Mouse (Mus musculus) urinary bladder, adult 18-20 months (tissue): ENCODE data around the gene Vapa.
"Not testable (repeated sequence)": the region's sequence is repeated elsewhere in the genome, so short reads cannot be mapped to it uniquely, and the experiment has no call there.

Source experiments
- DNase-seq, 2 experiments: peaks; one replicate each; pipeline ENCODE4 v3.0.0; 2022; ENCODE audit warnings: low spot score in 2 of 2, mixed read lengths in 2 of 2

Vapa gene

DNA sequence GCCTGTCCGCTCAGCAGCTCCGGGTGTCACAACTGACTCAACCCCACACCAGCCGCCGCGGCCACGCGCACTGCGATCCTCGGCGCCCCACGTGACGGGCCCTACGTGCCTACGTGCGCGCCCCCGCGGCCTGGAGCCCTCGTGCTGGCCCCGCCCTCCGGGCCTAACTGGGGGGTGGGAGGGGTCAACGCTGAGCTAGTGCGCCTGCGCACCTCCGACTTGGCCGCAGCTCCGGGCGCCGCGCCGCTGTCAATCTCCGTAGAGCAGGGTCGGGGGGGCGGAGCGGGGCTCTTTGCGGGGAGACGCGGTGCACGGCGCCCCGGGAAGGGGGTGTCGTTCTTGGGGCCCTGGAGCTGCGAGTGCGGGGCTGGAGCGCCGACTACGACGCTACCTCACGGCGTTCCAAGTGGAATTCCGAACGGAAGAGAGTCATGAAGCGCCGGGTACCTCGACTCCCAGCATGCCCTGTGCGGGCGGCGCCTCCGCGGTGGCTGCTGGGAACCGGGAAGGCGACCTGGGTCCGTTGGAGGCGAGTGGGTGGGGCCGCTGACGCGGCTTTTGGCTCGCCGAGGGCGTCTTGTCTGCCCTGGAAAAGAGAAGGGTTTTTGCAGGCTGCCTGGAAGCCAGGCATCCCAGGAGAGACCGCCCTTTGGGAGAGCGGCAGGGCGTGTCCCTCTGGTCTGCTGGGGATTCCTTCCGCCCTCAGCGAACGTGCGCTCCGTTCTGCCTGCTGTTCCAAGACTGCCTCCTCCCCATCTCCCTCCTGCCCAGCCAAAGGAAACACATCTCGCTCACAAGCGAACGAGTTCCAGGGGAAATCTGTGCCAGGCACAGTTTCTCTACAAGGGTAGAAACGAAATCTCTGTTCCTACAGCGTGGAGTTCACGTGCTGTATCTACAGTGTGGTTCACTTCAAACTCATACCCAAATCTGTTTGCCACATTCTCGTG is at the start of gene Vapa:
Gene Vapa, minus strand, starts transcription at position 93 of the 950 bp plus-strand sequence.
- peak; percentile 94 to 98 for DNase-seq

DNA sequence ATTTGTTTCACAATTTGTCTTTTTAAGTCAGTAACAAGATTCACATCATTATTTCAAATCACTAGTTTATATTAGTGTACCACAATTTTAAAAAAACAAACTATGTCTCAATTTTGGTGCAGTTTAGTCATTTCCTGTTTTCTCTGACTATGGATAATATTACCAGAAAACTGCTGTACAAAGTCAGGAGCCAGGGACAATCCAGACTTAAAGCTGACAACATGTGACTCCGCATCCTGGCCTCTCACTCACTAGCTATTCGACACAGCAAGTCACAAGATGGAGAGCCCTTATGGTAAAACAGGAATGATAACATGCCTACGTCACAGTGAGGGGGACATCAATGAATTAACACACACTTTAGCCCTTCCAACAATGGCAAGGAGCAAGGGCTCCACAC is 49.3 kb upstream of the Vapa start:
- no peak for DNase-seq

DNA sequence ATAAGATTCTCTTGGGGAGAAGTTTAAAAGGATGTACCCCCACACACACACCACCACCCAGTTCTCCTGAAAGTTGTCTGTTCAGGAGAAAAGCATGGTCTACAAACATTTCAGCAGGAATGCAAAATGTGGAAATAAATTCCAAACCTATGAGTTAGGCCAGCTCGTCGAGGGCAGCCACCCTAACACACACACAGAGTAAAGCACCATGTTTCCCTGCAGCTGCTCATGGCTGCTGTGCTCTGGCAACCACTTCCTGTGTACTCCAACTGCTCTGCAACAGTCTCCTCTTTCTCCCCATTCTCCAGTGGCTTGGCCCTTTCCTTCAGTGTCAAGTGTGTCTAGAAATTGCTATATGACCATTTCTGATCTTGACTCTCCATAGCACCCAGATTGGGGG is 45.1 kb upstream of the Vapa start:
- DNase-seq = no peak

DNA sequence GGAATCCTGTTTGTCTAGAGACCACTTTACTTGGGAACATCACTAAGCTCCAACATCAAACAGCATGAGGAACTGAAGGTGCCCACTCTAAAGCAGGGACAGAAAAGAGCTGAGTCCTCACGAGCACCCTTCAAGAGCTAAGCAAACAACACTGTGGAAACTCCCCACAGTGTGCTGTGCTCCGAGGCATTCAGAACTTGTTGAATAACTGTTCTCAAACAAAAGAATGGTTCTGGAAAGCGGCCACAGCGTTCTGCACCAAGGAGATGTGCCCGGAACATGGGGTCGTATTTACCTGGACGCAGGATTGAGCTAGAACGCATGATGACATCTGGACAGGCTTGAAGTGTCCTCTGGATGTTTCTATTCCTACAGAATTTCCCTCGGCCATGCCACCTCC is 44.6 kb upstream of the Vapa start:
- no peak for DNase-seq

DNA sequence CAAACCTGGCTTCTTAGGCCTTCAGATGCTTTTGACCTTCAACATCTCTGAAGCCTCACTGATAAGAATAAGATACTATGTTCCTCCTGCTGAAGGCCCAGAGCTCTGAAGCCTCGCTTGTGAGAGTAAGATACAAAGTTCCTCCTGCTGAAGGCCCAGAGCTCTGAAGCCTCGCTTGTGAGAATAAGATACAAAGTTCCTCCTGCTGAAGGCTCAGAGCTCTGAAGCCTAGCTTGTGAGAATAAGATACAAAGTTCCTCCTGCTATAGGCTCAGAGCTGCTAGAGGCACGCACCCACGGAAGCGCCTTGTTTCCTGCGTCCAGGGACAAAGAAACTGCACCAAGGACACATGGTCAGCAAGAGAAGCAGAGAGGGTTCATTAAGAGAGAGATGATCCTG is 43.4 kb upstream of the Vapa start:
- DNase-seq = no peak

DNA sequence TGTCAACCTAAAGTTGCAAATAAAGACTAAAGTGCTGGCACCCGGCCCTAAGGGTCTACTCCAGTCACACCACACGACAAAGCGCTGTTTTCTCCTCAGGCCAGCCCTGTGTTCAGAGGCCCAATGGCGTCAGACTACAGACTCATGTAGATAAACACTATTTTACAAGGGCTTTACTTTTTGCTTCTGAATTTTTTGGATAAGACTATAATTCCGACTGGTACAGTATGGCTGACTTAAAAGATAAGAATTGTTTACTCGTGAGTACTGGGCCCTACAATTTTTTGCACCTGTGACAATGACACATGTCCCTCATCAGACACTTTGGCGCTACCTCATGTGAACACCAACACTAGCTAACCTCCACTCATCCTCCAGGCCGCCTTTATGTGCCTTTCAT is 42.7 kb upstream of the Vapa start:
- no peak for DNase-seq

DNA sequence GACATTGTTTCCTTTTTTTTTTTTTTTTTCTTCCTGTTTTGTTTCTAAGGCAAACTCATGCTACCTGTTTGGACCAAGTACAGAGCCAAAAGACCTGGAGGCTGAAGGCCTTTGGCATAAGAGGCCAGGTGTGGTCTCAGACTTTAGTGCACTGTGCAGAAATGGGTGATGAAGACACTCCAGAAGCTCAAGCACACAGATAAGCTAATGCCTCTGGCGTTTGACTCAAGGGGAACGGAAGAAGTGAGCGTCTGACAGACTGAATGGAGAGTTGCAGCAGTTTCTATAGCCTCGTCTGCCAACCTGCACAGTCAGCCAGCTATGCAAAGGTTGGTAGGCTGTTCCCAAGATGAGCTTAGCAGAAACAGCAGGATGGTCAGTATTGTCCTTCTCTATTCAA is 42.3 kb upstream of the Vapa start:
- DNase-seq = no peak

DNA sequence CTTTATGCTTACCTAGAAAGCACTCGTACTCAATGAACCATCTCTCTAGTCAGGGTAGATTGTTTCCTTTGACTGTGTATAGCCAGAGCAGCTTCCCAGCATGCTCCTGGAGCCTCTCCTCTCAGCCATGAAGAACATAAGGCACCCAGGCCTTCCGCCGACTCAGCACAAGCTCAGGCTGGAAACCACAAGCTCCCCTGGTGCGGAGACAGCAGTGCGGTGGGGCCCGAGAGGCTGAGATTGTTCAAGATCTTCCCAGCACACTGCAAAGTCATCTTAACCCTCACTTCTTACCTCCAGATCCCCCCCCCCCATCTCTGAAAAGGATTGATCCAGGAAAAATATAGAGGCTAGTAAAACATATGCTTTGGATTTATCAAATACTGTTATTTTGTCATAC is 37.2 kb upstream of the Vapa start:
- no peak for DNase-seq

DNA sequence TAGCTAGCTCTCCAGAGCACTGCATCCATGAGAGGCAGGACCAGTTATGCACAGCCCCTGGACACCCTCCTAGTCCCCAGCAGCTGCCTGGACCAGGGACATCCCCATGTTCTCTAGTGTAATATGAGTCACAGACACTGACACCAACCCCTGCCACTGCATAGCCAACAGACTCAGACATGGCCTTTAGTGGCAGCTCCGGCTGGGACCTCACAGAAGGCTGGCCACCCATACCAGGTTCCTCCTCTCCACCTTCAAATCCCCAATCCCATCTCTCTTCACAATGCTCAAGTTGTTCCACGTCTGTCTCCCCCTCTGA is 35.8 kb upstream of the Vapa start:
- no peak for DNase-seq

DNA sequence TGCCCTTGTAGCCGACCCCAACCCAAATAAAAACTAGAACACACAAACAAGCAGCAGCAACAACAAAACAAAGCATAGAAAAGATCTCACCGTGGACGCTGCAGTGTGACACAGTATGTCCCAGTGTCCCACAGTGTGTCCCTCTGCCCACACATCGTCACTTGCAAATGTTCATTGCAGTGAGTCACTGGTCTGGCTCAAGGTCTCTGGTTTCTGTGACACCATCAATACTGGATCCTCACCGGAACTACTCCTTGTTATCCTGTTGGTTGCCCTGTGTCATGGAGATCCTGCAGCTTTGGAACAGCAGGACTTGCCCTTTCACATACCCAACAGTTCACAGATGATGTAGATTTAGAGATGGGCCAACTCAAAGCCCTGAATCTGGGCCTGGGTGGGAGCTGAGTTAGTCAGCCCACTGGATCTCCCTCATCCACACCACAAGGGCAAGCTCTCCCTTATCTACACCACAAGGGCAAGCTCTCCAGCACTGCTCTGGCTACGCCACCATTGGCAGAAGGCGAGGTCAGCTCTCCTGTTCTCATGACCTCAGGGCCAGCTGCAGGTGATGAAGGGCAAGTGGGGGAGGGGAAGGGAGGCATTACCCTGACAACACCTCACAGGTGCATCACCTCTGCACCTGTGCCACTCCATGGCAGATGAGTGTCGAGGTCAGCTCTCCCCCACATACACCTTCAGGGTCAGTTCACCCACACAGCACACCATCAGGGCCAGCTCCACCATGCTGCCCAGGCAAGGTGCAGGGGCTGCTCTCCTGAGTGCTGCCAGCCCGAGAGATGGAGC is 35.2 kb upstream of the Vapa start:
- DNase-seq = no peak

DNA sequence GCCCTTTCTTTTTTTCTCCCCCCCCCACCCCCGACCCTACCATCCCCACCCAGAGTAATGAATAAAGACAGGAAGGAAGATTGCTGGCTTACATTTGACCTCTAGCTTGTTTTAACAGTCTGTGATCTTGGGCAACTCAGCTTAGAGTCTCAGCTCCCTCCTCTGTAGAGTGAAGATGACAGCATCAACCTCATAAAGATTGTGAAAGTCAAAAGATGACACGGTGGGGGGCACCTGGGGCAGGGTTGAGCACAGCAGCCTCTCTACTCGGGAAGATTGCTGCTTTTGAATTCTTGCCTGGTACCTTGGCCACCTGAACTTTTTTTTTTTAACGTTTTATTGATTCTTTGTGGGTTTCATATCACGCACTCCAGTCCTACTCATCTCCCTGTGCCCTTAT is 34.6 kb upstream of the Vapa start:
- DNase-seq = no peak

DNA sequence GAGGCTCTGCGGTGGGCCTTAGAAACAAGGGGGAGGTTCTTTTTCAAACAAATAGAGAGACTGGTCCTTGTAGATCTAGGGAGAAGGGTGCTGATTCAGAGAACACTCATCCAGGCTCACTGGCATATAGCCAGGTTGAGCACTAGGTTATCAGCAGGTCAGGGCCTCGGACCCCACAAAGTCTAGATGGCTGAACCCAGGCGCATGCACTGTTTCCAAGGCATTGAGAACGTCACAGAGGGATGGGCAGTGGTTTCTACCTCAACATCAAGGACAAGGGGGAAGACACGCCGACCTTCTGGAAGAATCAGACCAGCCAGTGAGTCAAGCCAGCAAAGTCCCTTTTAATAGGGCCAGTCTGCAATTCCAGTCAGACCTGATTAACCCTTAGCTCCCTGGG is 33.9 kb upstream of the Vapa start:
- DNase-seq = no peak

DNA sequence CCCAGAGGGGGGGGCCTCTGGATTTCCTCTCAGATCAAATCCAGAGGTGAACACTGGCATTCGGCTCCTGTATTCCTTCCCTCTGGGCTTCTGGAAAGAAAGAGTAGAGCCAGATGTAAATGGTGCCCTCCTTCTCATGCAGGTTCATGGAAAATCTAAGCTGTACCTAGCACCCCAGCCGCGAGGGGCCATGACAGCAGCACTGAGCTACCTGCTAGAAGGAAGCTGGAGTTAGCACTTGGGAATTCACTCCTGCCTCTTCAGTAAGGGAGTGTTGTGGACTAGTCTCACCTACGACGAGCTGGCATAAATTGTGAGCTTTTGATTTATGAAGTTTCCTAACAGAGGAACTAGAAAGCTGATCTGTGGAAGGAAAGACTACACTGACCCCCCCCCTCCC is 30.2 kb upstream of the Vapa start:
- DNase-seq = no peak

DNA sequence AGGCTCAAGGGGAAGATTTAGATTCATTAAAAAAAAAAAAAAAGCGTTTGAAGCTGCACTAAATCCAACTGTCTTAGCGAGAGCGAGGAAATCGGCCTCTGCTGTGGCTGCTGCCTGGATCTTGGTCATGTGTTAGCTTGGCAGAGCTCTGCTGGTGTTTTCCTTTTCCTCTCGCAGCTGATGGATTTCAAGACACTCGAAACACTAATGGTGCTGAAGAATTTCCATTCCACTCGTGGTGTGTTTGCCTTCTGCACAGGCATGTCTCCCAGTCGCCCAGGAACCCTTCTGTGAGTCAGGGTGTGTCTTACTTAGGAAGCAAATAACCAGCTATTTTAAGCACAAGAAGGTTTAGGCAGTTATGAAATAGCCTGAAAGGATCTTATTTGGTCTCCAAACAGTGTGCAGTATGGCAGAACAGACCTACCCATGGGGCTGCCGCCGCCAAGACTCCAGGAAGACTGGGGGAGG is 29.7 kb upstream of the Vapa start:
- peak; percentile 32 to 35 for DNase-seq

DNA sequence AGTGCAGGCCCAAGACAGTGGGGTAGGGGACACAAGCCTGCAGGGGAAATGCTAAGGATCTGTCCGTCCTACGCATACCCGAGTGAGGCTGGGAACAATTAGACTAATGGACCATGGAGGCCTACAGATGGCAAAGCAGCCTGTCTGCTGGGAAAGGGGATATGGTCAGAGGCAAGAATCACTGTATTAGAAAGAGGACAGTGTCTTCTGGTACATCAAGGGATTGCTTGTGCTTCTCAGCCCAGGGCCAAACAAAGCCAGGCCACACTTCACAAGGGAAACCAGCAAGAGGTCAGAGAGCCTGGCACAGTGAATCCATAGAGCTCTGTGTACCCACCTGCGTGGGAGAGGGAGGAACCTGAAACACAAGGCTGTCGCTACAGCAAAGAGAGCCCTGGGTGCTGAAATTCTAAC is 29.2 kb upstream of the Vapa start:
- DNase-seq = no peak

DNA sequence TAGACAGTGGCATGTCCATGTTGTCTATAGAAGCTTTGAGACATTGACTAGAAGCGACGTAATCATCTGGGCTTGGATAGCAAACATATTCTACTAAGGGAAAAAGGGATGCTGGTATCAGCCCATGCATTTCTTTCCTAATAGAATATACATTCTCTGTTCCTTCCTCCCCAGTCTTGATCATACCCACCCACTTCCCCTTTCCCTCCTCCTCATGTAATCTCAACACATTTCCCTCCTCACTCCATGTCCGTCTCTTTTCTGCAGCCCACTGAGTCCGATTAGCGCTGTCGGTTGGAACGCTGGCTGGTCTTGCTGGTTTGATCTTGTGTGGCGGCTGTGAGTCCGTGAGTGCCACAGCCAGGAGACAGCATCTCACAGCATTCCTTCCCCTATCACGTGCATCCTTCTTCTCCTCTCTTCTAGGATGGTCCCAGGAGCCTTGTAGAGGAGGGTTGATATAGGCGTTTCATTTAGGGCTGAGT is 28.4 kb upstream of the Vapa start, which contains the start of gene Txndc2:
Gene Txndc2, minus strand, starts transcription at position 435 of the 485 bp plus-strand sequence.
- DNase-seq = no peak

DNA sequence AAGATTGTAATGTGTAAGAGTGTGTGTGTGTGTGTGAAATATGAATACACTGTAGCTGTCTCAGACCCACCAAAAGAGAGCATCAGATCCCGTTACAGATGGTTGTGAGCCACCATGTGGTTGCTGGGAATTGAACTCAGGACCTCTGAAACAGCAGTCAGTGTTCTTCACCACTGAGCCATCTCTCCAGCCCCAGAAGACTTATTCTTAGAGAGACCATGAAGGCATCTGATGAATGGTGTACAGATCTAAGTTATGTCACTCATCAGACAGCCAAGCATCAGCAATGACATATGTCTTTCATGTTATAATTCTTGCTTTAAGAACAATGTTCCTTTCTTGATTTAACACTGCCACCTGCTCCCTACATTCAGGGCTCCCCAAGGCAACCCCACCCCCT is 25.8 kb upstream of the Vapa start:
- no peak for DNase-seq

DNA sequence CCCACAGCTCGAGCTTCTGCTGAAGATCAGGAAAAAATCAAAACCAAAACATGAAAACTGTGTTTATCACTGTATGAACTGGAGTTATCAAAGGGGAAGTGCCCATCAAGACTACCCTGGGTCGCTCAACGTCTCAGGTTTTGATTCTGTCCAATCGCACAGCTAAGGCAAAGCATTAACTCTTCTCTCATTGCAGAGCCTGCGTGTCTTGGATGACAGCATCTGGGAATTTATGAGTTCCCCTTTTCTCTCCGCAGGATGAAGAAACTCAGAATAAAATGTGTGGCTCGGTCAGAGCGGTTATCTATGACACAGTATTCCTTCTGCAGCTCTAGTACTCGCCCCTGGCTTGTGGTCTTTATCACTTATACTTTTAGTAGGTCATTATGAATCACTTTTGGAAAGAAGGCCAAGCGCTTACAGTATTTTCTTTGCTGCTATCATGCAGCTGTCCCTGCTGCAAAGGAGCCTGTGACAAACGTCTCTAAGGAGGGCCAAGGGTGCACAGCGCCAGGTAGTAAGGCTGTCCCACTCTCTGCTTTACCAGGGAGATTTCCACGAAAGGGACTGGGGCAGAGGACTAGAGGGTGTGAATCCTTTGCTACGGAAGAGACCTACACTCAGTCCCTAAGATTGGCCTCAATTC is 22.5 kb upstream of the Vapa start:
- DNase-seq = no peak

DNA sequence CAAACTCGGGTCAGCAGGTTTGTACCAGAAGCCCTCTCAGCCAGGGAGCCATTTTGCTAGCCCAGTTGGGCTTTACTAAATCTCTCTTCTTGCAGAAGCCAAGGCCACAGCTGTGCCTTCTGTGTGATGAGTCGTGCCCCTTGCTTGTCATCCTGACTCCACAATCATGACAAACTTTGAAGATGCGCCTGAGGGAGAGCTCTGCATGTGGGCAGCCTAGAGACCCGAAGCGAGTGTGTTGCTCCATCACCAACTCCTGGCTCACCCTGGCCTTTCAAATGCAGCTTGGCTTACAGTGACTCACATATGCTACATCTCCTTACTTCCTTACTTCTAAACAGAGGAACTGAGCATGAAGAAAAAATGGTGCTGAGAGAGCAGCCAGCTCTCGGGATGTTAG is 16.6 kb upstream of the Vapa start:
- no peak for DNase-seq

DNA sequence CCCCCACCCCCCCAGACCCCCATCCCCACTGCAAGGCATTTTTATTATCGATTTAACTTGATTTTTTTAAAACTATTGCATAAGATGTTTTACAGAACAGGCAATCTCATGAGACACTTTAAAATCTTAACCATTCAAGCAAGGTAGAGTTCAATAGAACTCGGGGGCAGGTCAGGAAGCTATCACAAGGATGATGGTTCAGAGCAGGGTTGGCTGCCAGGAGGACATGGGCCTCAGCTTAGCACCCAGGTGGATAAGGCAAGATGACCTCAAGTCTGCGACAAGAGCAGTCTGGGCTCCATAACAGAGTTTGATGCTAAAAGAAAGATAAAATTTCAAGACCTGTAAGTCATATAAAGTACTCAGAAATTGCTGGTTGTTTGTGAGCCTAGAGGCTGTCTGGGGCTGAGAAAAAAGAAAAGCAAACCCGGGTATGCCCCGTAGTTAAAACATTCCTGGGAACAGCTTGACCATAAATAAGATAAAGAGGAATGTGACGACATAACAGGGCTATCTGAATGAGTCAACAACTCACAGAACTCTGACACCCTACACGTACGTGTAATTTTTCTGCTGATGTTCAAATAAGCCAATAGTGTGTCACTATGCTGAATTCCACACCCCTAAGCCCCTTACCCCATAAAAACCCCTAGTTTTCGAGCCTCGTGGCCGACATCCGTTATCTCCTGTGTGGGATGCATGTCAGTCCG is 15.6 kb upstream of the Vapa start:
- not testable (repeated sequence) for DNase-seq

DNA sequence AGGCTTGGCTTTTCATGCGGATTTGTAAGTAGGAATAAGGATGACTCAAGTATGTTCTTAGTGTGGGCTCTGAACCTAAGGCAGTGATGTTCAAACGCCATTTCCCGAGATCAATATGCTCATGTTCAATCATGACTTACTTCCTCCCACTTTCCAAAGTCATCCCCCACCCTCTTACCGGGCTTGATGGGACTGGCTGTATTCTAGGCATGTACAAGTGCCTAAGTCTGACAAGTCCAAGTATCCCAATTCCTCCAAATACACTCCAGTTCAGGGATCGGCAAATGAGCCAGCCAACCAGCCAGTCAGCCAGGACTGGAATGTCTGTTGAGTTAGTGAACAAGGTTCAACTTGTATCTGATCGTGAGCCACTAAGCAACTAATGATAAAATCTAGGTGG is 12.9 kb upstream of the Vapa start:
- no peak for DNase-seq

DNA sequence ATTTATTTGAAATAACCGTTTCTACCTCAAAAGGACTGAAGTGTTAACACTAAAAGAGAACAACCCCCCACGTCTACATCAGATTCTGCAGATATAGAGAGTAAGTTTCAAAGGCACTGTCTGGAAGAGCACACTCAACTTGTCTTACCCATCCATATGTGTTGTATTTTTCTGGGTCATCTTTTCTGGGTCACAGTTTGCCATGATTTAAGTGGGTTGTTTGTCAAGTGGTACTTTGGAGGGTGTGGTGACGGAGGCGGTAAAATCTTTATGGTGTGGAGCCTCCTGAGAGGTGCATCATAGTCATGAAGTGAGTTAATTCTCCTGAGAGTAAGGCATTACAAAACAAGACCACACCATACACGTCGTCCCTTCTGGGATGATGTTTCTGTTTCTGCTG is 12.2 kb upstream of the Vapa start:
- no peak for DNase-seq
